Mouse (Mus musculus) layer of hippocampus, adult 2 months (tissue): ENCODE measurements at regions not wholly inside any gene's neighbourhood (a gene's known extent, or its start where the extent isn't known, plus 50 kb on each side); places are given as distances from the start of the nearest gene placed in this dataset.
"Not testable (repeated sequence)": the region's sequence is repeated elsewhere in the genome, so short reads cannot be mapped to it uniquely, and the experiment has no call there.

Experiments
- DNase-seq, 2 experiments: peaks; one replicate each; pipeline ENCODE4 v3.0.0; 2022; ENCODE audit warnings: low spot score in 2 of 2
- H3K27ac ChIP-seq: fragments of 200-600 bp; 2 replicates; pipeline ENCODE4 v1.8.1; 2022
- H3K4me3 ChIP-seq: fragments of 200-600 bp; 2 replicates; pipeline ENCODE4 v1.8.1; 2022; ENCODE audit warnings: mild to moderate bottlenecking
- CTCF ChIP-seq: fragments of 200-600 bp; conservative IDR thresholded peaks from 2 replicates; pipeline ENCODE4 v1.8.1; 2022; ENCODE audit warnings: antibody characterized with exemption, mild to moderate bottlenecking, moderate library complexity

DNA sequence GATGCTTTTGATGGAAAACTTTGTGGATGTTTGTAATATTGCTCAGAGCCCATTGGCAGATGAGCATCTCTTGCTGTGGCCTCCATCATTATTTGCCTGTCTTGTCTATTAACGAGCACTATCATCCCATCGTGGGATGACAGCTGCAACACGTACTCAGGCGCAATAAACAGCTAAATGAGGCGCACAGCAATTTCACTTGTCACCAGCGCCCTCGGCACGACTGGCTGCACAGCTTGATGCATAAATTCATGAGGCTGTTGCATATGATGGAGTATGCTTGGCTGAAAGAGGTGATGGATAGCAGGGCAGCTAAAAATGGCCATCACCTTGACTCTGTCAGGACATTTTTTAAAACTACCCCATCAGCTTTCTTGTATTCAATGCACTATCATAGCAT lies 853.1 kb upstream of the Pou3f2 start:
- Histone ChIP-seq H3K4me3 (no peak overlapping the region), H3K27ac (no peak overlapping the region)
- TF ChIP-seq CTCF = no peak
- DNase-seq = no peak

- DNase-seq = no peak
- H3K27ac ChIP-seq = no peak overlapping the region
- no peak overlapping the region for H3K4me3 ChIP-seq
- TF ChIP-seq CTCF = no peak
Observed at GRCm38 (mm10) chr4:23338481-23338880, 850.3 kb upstream of the Pou3f2 start.

GRCm38 (mm10) chr4:23300617-23301016 lies 812.5 kb upstream of the Pou3f2 start:
- TF ChIP-seq CTCF = no peak
- Histone ChIP-seq H3K27ac (no peak overlapping the region), H3K4me3 (no peak overlapping the region)
- DNase-seq = no peak

GRCm38 (mm10) chr4:23280087-23280486 lies 791.9 kb upstream of the Pou3f2 start:
- no peak for TF ChIP-seq CTCF
- Histone ChIP-seq H3K4me3 (no peak overlapping the region), H3K27ac (no peak overlapping the region)
- DNase-seq = no peak

DNA sequence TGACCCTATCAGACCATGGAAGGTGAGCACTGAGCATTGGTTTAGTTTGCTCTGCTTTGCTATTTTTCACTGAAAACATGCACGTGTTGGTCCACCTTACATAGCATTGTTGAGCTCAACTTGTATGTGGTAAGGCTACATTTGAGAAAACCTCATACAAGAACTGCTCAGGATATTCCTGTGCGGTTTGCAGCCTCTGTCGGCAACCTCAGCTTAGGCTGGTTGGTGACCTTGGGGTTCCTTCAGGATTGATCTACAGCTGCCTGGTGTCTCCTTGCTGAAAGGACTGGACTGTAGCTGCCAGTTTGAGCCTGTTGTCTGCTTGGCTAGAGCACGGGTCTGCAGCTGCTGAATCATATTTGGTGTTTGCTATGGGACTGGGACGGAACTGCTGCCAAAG lies 787.0 kb upstream of the Pou3f2 start:
- TF ChIP-seq CTCF = no peak

GRCm38 (mm10) chr4:23271947-23272346 lies 783.8 kb upstream of the Pou3f2 start:
- Histone ChIP-seq H3K4me3 (no peak overlapping the region), H3K27ac (no peak overlapping the region)
- DNase-seq = no peak
- no peak for TF ChIP-seq CTCF

More for the DNA sequence above, 787.0 kb upstream of the Pou3f2 start:
- H3K27ac ChIP-seq = no peak overlapping the region
- H3K4me3 ChIP-seq = no peak overlapping the region
- DNase-seq = no peak

DNA sequence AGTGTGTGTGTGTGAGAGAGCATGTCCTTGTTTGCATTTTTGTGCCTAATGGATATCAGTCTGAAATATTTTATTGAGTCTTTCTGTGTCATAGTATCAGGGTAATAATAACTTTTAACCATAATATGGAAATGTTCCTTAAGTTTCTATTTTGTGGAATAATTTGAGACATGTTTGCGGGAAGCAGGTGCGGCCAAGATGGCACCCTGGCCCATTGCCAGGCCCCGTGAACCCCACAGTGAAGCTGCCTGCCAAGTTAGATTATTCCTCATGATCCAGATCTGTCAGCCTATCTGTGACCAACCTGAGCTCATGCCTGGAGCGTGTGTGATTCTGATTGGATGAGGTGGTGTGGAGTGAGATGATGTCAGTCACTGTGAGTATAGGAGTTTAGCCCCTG lies 772.2 kb upstream of the Pou3f2 start:
- TF ChIP-seq CTCF = no peak
- H3K4me3 ChIP-seq = no peak overlapping the region
- H3K27ac ChIP-seq = no peak overlapping the region
- DNase-seq = no peak

DNA sequence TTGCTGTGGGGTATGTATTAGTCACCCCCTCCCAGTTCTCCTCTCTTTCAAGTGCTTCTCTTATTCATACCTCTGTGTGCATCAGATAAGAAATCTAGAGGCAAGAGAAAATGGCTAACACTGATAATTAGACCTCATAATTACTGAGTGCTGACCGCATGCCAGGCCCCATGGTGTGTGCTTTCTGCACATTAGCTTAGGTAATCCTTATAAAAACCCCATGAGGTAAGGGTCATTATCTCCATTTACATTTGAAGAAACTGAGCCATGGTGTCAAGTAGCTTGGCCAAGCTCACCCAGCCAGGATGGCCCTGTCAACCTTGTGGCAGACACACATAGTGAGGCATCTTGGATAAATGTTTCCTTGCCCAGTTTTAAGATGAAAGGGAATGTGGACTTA lies 746.8 kb upstream of the Pou3f2 start:
- TF ChIP-seq CTCF = no peak
- Histone ChIP-seq H3K27ac (no peak overlapping the region), H3K4me3 (no peak overlapping the region)
- no peak for DNase-seq

DNA sequence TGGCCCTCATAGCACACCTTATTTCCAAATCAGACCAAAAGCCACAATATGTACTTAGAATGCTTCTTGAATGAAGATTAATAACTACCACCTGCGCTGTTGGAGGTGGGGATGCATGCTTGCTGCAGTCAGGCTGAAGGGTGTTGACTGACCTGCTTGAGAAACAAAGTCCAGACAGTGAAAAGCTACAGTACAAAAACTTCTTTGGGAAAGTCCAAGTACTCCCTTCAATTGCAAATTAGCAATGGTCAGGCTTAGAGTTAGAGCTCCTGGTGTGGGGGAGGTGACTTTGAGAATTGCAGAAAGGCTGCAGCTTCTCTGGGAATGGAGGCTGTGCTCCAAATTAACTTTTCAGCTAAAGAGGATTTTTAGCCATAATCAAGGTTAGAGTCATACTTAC lies 706.6 kb upstream of the Pou3f2 start:
- not testable (repeated sequence) for DNase-seq, H3K4me3 ChIP-seq, H3K27ac ChIP-seq

- Histone ChIP-seq H3K27ac (no peak overlapping the region), H3K4me3 (no peak overlapping the region)
- TF ChIP-seq CTCF = no peak
- no peak for DNase-seq
Observed at GRCm38 (mm10) chr4:23193384-23194135, 705.4 kb upstream of the Pou3f2 start.

- Histone ChIP-seq H3K4me3 (no peak overlapping the region), H3K27ac (no peak overlapping the region)
- TF ChIP-seq CTCF = no peak
- no peak for DNase-seq
Observed at GRCm38 (mm10) chr4:23173811-23174210, 685.6 kb upstream of the Pou3f2 start.

DNA sequence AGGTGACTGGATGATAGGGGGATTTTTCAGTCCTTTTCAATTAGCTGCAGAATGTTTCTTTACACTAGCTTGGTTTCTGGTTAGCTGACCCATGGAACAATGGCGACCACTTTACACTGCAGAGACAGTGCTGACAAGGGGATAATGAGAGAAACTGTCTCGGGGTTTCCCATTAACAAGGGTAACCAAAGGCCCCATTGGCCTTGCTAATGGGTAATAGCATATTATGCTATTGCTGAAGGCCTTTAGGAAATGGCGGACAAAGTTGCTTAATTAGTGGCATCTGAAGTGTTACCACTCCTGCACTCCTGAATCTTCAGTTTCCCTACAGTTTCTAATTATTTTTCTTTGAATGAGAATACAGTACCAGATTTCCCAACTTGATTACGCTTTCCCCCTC lies 685.2 kb upstream of the Pou3f2 start:
- no peak for TF ChIP-seq CTCF
- no peak for DNase-seq

GRCm38 (mm10) chr4:23148097-23148849 lies 660.1 kb upstream of the Pou3f2 start:
- Histone ChIP-seq H3K27ac (no peak overlapping the region), H3K4me3 (no peak overlapping the region)
- no peak for TF ChIP-seq CTCF
- DNase-seq = no peak

More for the DNA sequence above, 685.2 kb upstream of the Pou3f2 start:
- Histone ChIP-seq H3K4me3 (no peak overlapping the region), H3K27ac (no peak overlapping the region)

DNA sequence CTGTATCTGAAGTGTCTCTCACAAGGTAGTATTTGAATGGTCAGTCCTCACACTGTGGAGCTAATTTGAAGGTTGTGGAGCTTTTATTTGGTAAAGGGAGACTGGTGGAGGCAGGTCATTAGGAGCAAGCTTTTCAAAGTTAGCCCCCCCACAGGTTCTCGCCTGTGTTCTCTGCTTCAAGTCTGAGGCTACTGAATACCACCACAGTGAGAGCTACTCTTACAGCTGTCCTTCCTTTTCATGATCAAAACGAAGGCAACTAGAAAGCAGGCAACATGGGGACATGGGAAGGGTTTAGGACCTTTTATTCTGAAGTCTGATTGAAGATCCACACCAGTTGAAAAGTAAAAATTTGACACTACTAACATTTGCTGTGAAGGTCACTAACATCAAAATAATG lies 645.2 kb upstream of the Pou3f2 start:
- TF ChIP-seq CTCF = no peak
- no peak for DNase-seq
- H3K4me3 ChIP-seq = no peak overlapping the region
- H3K27ac ChIP-seq = no peak overlapping the region

DNA sequence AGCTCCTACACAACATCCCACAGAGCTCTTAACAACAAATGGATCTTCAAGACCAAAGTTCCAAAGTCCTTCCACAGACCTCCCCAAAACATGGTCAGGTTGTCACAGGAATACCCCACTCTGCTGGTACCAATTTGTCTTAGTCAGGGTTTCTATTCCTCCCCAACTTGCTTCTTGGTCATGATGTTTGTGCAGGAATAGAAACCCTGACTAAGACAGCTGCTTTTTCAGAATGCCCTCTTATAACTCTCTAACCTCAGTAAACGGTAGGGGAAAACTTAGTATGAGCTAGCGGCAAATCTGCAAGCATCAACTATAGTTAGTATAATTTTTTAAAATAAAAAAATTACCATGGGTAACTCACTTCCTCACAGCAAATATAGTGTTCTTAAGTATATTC lies 613.3 kb upstream of the Pou3f2 start:
- H3K4me3 ChIP-seq, DNase-seq, H3K27ac ChIP-seq: not testable (repeated sequence)
